In genomic region chr12:109502360-109503040, GRCm38 (mm10) we compare ENCODE assay signal across 24 mouse cellular contexts. TPM values are rescaled to one million over a fixed set of nuclear protein-coding genes. Genes with fewer than 3 reads are reported as not detected.
A peak's percentile ranks its signal among the peaks of the same experiment; 100 is the strongest.
DNase-seq lines count a peak whose midpoint lies in the region; ATAC-seq and TF ChIP-seq lines count a peak whose summit lies in the region.
"Had no signal": no experiment of that assay in that cellular context is flagged by ENCODE, and none has a peak within 500 bp of the region (broad histone marks: within the 10 kb centered on the region; RNA-seq: fewer than 3 reads in every experiment).

No protein-coding gene starts in this region.

- H3K4me1 ChIP-seq in forebrain, embryonic 11.5 days (replicated peaks; ENCODE audit: control insufficient read depth, insufficient read depth, low read length), result no peaks in the 10 kb centered on the region
- H3K4me1 ChIP-seq in forebrain, embryonic 13.5 days, result no peaks in the 10 kb centered on the region
- no peaks in the 10 kb centered on the region for H3K4me1 ChIP-seq in neural tube, embryonic 11.5 days (ENCODE audit: control insufficient read depth, insufficient read depth, low read length)
- peaks cover 3% of the 10 kb centered on the region for H3K4me1 ChIP-seq in limb, embryonic 14.5 days (ENCODE audit: control insufficient read depth, insufficient read depth, low read length)
- H3K4me1 ChIP-seq in forebrain, embryonic 14.5 days (ENCODE audit: control insufficient read depth, insufficient read depth, low read length), result no peaks in the 10 kb centered on the region
- H3K4me1 ChIP-seq: embryonic facial prominence, embryonic 13.5 days had no signal

- 94% methylated on average over 6 of the region's 6 CpGs for WGBS in forebrain, embryonic 11.5 days
- WGBS in forebrain, embryonic 13.5 days, result 93% methylated on average over 6 of the region's 6 CpGs
- 84% methylated on average over 6 of the region's 6 CpGs for WGBS in neural tube, embryonic 11.5 days
- WGBS in limb, embryonic 14.5 days, result 80% methylated on average over 6 of the region's 6 CpGs
- 93% methylated on average over 6 of the region's 6 CpGs for WGBS in forebrain, embryonic 14.5 days

- peak; percentile 28 for DNase-seq in forebrain, embryonic 11.5 days (ENCODE audit: low spot score)
- peak; percentile 7 for DNase-seq in neural tube, embryonic 11.5 days (ENCODE audit: low spot score)
- DNase-seq in neural tube, embryonic 10.5 days (ENCODE audit: extremely low spot score, low spot score), result no peak
- no peak for DNase-seq in limb, embryonic 14.5 days (ENCODE audit: low spot score)
- DNase-seq in yolk sac, embryonic 10.5 days (ENCODE audit: low spot score), result peak; percentile 41
- DNase-seq in forebrain, embryonic 14.5 days (ENCODE audit: low spot score), result no peak
- no peak for DNase-seq in layer of hippocampus, adult 9-11 months
- DNase-seq: adrenal gland, postnatal 10 days; cerebellum, adult 11-12 months; cerebellum, adult 9-10 months; cerebellum, postnatal 25 days; forebrain, postnatal 0 days; gastrocnemius, adult 2 months; gastrocnemius, postnatal 25 days; heart, postnatal 10 days; heart, postnatal 4 days had no signal

- H3K27ac ChIP-seq in forebrain, embryonic 11.5 days (ENCODE audit: low read depth, low read length), result no peak overlapping the region
- no peak overlapping the region for H3K27ac ChIP-seq in forebrain, embryonic 13.5 days
- H3K27ac ChIP-seq in neural tube, embryonic 11.5 days (ENCODE audit: low read depth, low read length), result no peak overlapping the region
- H3K27ac ChIP-seq in limb, embryonic 14.5 days (replicated peaks; ENCODE audit: low read depth, low read length), result no peak overlapping the region
- no peak overlapping the region for H3K27ac ChIP-seq in forebrain, embryonic 14.5 days (ENCODE audit: low read depth, low read length)
- H3K27ac ChIP-seq: embryonic facial prominence, embryonic 13.5 days; forebrain, embryonic 10.5 days; gastrocnemius, adult 2 months; heart, embryonic 10.5 days; hindbrain, embryonic 12.5 days had no signal

- H3K27me3 ChIP-seq in forebrain, embryonic 11.5 days (ENCODE audit: control insufficient read depth, insufficient read depth, low read length), result peaks cover 2% of the 10 kb centered on the region; the same call in 1 of the 2 replicates
- H3K27me3 ChIP-seq in forebrain, embryonic 13.5 days, result peaks cover 4% of the 10 kb centered on the region; the same call in 1 of the 2 replicates
- H3K27me3 ChIP-seq in neural tube, embryonic 11.5 days (ENCODE audit: control insufficient read depth, insufficient read depth, low read length), result no peaks in the 10 kb centered on the region
- no peaks in the 10 kb centered on the region for H3K27me3 ChIP-seq in limb, embryonic 14.5 days (ENCODE audit: control insufficient read depth, insufficient read depth, low read length)
- no peaks in the 10 kb centered on the region for H3K27me3 ChIP-seq in forebrain, embryonic 14.5 days (replicated peaks; ENCODE audit: control insufficient read depth, insufficient read depth, low read length)
- H3K27me3 ChIP-seq: embryonic facial prominence, embryonic 13.5 days had no signal

- no peak for ATAC-seq in forebrain, embryonic 11.5 days (replicated peaks; ENCODE audit: low FRiP score)
- ATAC-seq in forebrain, embryonic 13.5 days, result no peak
- ATAC-seq in neural tube, embryonic 11.5 days (ENCODE audit: insufficient read depth, low FRiP score, low TSS enrichment), result no peak
- peak; percentile 64 for ATAC-seq in limb, embryonic 14.5 days (ENCODE audit: low FRiP score, low read depth)
- ATAC-seq in forebrain, embryonic 14.5 days, result no peak
- ATAC-seq: forebrain, postnatal 0 days; hindbrain, embryonic 16.5 days had no signal

- no peak for TF ChIP-seq POLR2A in limb, embryonic 14.5 days (IDR thresholded peaks at IDR 0.05; ENCODE audit: borderline replicate concordance, extremely low read depth, insufficient read depth, insufficient read length)

- no peak overlapping the region for H3K9ac ChIP-seq in forebrain, embryonic 11.5 days (ENCODE audit: low read length)
- H3K9ac ChIP-seq in forebrain, embryonic 13.5 days, result no peak overlapping the region
- H3K9ac ChIP-seq in neural tube, embryonic 11.5 days (ENCODE audit: low read length), result no peak overlapping the region
- H3K9ac ChIP-seq in limb, embryonic 14.5 days (ENCODE audit: low read depth, low read length, severe bottlenecking), result no peak overlapping the region
- H3K9ac ChIP-seq in forebrain, embryonic 14.5 days (ENCODE audit: low read length), result no peak overlapping the region
- H3K9ac ChIP-seq: embryonic facial prominence, embryonic 13.5 days; forebrain, postnatal 0 days; hindbrain, embryonic 12.5 days had no signal

- H3K4me2 ChIP-seq in forebrain, embryonic 11.5 days (ENCODE audit: low read depth, low read length, severe bottlenecking), result no peak overlapping the region
- H3K4me2 ChIP-seq in forebrain, embryonic 13.5 days, result no peak overlapping the region
- no peak overlapping the region for H3K4me2 ChIP-seq in neural tube, embryonic 11.5 days (ENCODE audit: low read depth)
- H3K4me2 ChIP-seq in limb, embryonic 14.5 days (replicated peaks; ENCODE audit: low read depth, low read length, severe bottlenecking), result no peak overlapping the region
- H3K4me2 ChIP-seq in forebrain, embryonic 14.5 days (ENCODE audit: low read length), result no peak overlapping the region
- H3K4me2 ChIP-seq: embryonic facial prominence, embryonic 13.5 days; hindbrain, embryonic 12.5 days had no signal

- no peak overlapping the region for H3K4me3 ChIP-seq in forebrain, embryonic 11.5 days (ENCODE audit: low read depth, low read length)
- H3K4me3 ChIP-seq in forebrain, embryonic 13.5 days, result no peak overlapping the region
- no peak overlapping the region for H3K4me3 ChIP-seq in neural tube, embryonic 11.5 days (ENCODE audit: low read depth, low read length)
- no peak overlapping the region for H3K4me3 ChIP-seq in limb, embryonic 14.5 days (replicated peaks; ENCODE audit: low read length)
- H3K4me3 ChIP-seq in forebrain, embryonic 14.5 days (ENCODE audit: low read depth, low read length), result no peak overlapping the region
- H3K4me3 ChIP-seq: embryonic facial prominence, embryonic 13.5 days; erythroblast, embryonic 14.5 days; forebrain, embryonic 10.5 days; gastrocnemius, adult 2 months; heart, embryonic 10.5 days; hindbrain, embryonic 12.5 days had no signal

- H3K9me3 ChIP-seq in forebrain, embryonic 11.5 days (ENCODE audit: control insufficient read depth, low read length), result no peaks in the 10 kb centered on the region
- no peaks in the 10 kb centered on the region for H3K9me3 ChIP-seq in forebrain, embryonic 13.5 days (replicated peaks)
- no peaks in the 10 kb centered on the region for H3K9me3 ChIP-seq in neural tube, embryonic 11.5 days (ENCODE audit: control insufficient read depth, low read length)
- no peaks in the 10 kb centered on the region for H3K9me3 ChIP-seq in limb, embryonic 14.5 days (ENCODE audit: control insufficient read depth, low read length)
- no peaks in the 10 kb centered on the region for H3K9me3 ChIP-seq in forebrain, embryonic 14.5 days (replicated peaks; ENCODE audit: control insufficient read depth, low read length)
- H3K9me3 ChIP-seq: embryonic facial prominence, embryonic 13.5 days; forebrain, embryonic 10.5 days; heart, embryonic 10.5 days; hindbrain, embryonic 12.5 days had no signal

- no peaks in the 10 kb centered on the region for H3K36me3 ChIP-seq in forebrain, embryonic 11.5 days (ENCODE audit: control insufficient read depth, insufficient read depth, low read length)
- no peaks in the 10 kb centered on the region for H3K36me3 ChIP-seq in forebrain, embryonic 13.5 days (ENCODE audit: poor library complexity, severe bottlenecking)
- H3K36me3 ChIP-seq in neural tube, embryonic 11.5 days (ENCODE audit: control insufficient read depth, insufficient read depth, low read length), result no peaks in the 10 kb centered on the region
- H3K36me3 ChIP-seq in limb, embryonic 14.5 days (ENCODE audit: control insufficient read depth, insufficient read depth, low read length), result no peaks in the 10 kb centered on the region
- no peaks in the 10 kb centered on the region for H3K36me3 ChIP-seq in forebrain, embryonic 14.5 days (ENCODE audit: control insufficient read depth, insufficient read depth, low read length)
- H3K36me3 ChIP-seq: embryonic facial prominence, embryonic 13.5 days; forebrain, embryonic 10.5 days; heart, embryonic 10.5 days; hindbrain, embryonic 12.5 days had no signal

RNA-seq across cellular contexts. Expression of gene Dlk1, which starts 49.9 kb away (rescaled TPM):
- 169 and 191 TPM in 2 replicates for polyA plus RNA-seq in forebrain, embryonic 11.5 days (2014; fragmentation: Nextera tagmentation; extraction: Ambion mirVana)
- 69.3 and 118 TPM in 2 replicates for polyA plus RNA-seq in forebrain, embryonic 13.5 days (2015; fragmentation: Nextera tagmentation; extraction: Ambion mirVana)
- polyA plus RNA-seq in neural tube, embryonic 11.5 days (2014; fragmentation: Nextera tagmentation; extraction: Ambion mirVana), result 112 and 120 TPM in 2 replicates
- 2,661 and 2,964 TPM in 2 replicates for polyA plus RNA-seq in limb, embryonic 14.5 days (2012; rRNA removed)
- polyA plus RNA-seq in limb, embryonic 14.5 days (2014; fragmentation: Nextera tagmentation; extraction: Ambion mirVana), result 487 and 640 TPM in 2 replicates
- 57.9 and 61.8 TPM in 2 replicates for polyA plus RNA-seq in forebrain, embryonic 14.5 days (2014; fragmentation: Nextera tagmentation; extraction: Ambion mirVana)
- polyA plus RNA-seq: C2C12 had no signal

Comparison
In these comparisons a context has a peak if more than half of its experiments do, and no peak if none do; other contexts are left out.
1. DNase-seq: peak in forebrain, embryonic 11.5 days (single experiment), neural tube, embryonic 11.5 days (single experiment) and yolk sac, embryonic 10.5 days (single experiment); none in neural tube, embryonic 10.5 days (single experiment), limb, embryonic 14.5 days (single experiment), forebrain, embryonic 14.5 days (single experiment) and layer of hippocampus, adult 9-11 months (single experiment).